Comparison of ENCODE assay signal across 12 mouse cellular contexts in genomic region chr13:41403838-41404237, GRCm38 (mm10).
DNase-seq lines count a peak whose midpoint lies in the region; ATAC-seq and TF ChIP-seq lines count a peak whose summit lies in the region.
"Had no signal": no experiment of that assay in that cellular context is flagged by ENCODE, and none has a peak within 500 bp of the region (broad histone marks: within the 10 kb centered on the region; RNA-seq: fewer than 3 reads in every experiment).

No protein-coding gene starts in this region.

- TF ChIP-seq RAD21 in CH12.LX (IDR thresholded peaks at IDR 0.05; ENCODE audit: low read depth, low read length): no peak

- H3K36me3 ChIP-seq in CH12.LX (replicated peaks in 1 of 2; ENCODE audit: control insufficient read depth in 1 of 2, insufficient read depth in 1 of 2, low read length in 1 of 2): peaks cover 19 to 56% of the 10 kb centered on the region in 2 experiments
- H3K36me3 ChIP-seq in lung, embryonic 16.5 days (ENCODE audit: control insufficient read depth, insufficient read depth, low read length): no peaks in the 10 kb centered on the region
- no peaks in the 10 kb centered on the region for H3K36me3 ChIP-seq in hindbrain, embryonic 11.5 days (ENCODE audit: control insufficient read depth, insufficient read depth, low read length)
- H3K36me3 ChIP-seq: forebrain, embryonic 12.5 days; midbrain, embryonic 13.5 days had no signal

- 0 out of 2 replicates have a peak overlapping the region, but pooled peaks have one; percentile 6 for H3K27ac ChIP-seq in CH12.LX (ENCODE audit: insufficient read depth, low read depth)
- 0 out of 2 replicates have a peak overlapping the region, but pooled peaks have one; percentile 29 for H3K27ac ChIP-seq in lung, embryonic 16.5 days (ENCODE audit: low read length)
- H3K27ac ChIP-seq in hindbrain, embryonic 11.5 days (ENCODE audit: low read depth, low read length): no peak overlapping the region
- H3K27ac ChIP-seq: forebrain, embryonic 12.5 days; midbrain, embryonic 13.5 days had no signal

- no peak overlapping the region for H3K4me3 ChIP-seq in CH12.LX (replicated peaks in 1 of 3; ENCODE audit: low read depth in 2 of 3, low read length in 2 of 3, poor library complexity in 1 of 3)
- no peak overlapping the region for H3K4me3 ChIP-seq in lung, embryonic 16.5 days (ENCODE audit: low read length)
- no peak overlapping the region for H3K4me3 ChIP-seq in hindbrain, embryonic 11.5 days (ENCODE audit: low read depth, low read length)
- H3K4me3 ChIP-seq: forebrain, embryonic 12.5 days; midbrain, embryonic 13.5 days had no signal

- H3K27me3 ChIP-seq in CH12.LX (replicated peaks): no peaks in the 10 kb centered on the region
- no peaks in the 10 kb centered on the region for H3K27me3 ChIP-seq in lung, embryonic 16.5 days (ENCODE audit: control insufficient read depth, insufficient read depth, low read depth, low read length)
- no peaks in the 10 kb centered on the region for H3K27me3 ChIP-seq in hindbrain, embryonic 11.5 days (ENCODE audit: control insufficient read depth, insufficient read depth, low read length)
- H3K27me3 ChIP-seq: forebrain, embryonic 12.5 days; midbrain, embryonic 13.5 days had no signal

- in situ Hi-C loops in CH12.LX (cut with MboI; ENCODE audit: low pct_ligation_motif_present, low pct_unique_long_range_greater_than_20kb, low sequenced_read_pairs): no loop called here

- H3K9me3 ChIP-seq in CH12.LX (replicated peaks; ENCODE audit: low read length): peaks cover 9% of the 10 kb centered on the region
- H3K9me3 ChIP-seq in lung, embryonic 16.5 days (ENCODE audit: control insufficient read depth, low read length): no peaks in the 10 kb centered on the region
- no peaks in the 10 kb centered on the region for H3K9me3 ChIP-seq in hindbrain, embryonic 11.5 days (ENCODE audit: control insufficient read depth, low read length)
- H3K9me3 ChIP-seq: forebrain, embryonic 12.5 days; midbrain, embryonic 13.5 days had no signal

- dilution Hi-C loops in CH12.LX (cut with MboI; ENCODE audit: extremely low pct_ligation_motif_present, extremely low pct_unique_long_range_greater_than_20kb, low sequenced_read_pairs): no loop called here

- no peak overlapping the region for H3K4me2 ChIP-seq in CH12.LX (ENCODE audit: insufficient read depth, low read depth, poor library complexity, severe bottlenecking)
- no peak overlapping the region for H3K4me2 ChIP-seq in lung, embryonic 16.5 days (ENCODE audit: low read depth, low read length)
- no peak overlapping the region for H3K4me2 ChIP-seq in hindbrain, embryonic 11.5 days (replicated peaks; ENCODE audit: low read depth, low read length)
- H3K4me2 ChIP-seq: forebrain, embryonic 12.5 days; midbrain, embryonic 13.5 days had no signal

- no peak for TF ChIP-seq EP300 in CH12.LX (IDR thresholded peaks at IDR 0.05; ENCODE audit: low read length)

- no peaks in the 10 kb centered on the region for H3K79me2 ChIP-seq in CH12.LX (replicated peaks; ENCODE audit: control insufficient read depth, extremely low read depth, insufficient read depth, poor library complexity, severe bottlenecking)

- WGBS in lung, embryonic 16.5 days: 48% methylated on average over 6 of the region's 6 CpGs
- WGBS in hindbrain, embryonic 11.5 days: 89% methylated on average over 6 of the region's 6 CpGs

- no peak overlapping the region for H3K9ac ChIP-seq in CH12.LX (ENCODE audit: insufficient read depth, low read depth)
- no peak overlapping the region for H3K9ac ChIP-seq in lung, embryonic 16.5 days (ENCODE audit: low read length)
- H3K9ac ChIP-seq in hindbrain, embryonic 11.5 days (ENCODE audit: low read depth, low read length): no peak overlapping the region
- H3K9ac ChIP-seq: forebrain, embryonic 12.5 days; midbrain, embryonic 13.5 days had no signal

- intact Hi-C loops in heart, postnatal 14 days (cut with DNase I): no loop called here

- DNase-seq in 3T3-L1 (ENCODE audit: low read depth, low spot score): peak; percentile 90
- DNase-seq in CH12.LX (ENCODE audit: extremely low read depth): no peak
- peak; percentile 27 to 40 for DNase-seq in heart, postnatal 14 days
- no peak for DNase-seq in right cerebral cortex, adult 18-20 months
- no peak for DNase-seq in hindbrain, embryonic 11.5 days (ENCODE audit: low spot score)
- DNase-seq: cerebellum, postnatal 10 days; kidney, postnatal 14 days; right cerebral cortex, postnatal 14 days had no signal

- no peak for TF ChIP-seq POLR2A in CH12.LX (IDR thresholded peaks at IDR 0.05; ENCODE audit: low read depth, low read length)

- peak; percentile 93 for ATAC-seq in lung, embryonic 16.5 days (ENCODE audit: low read depth)
- no peak for ATAC-seq in frontal cortex, adult (ENCODE audit: low TSS enrichment)
- no peak for ATAC-seq in hindbrain, embryonic 11.5 days (ENCODE audit: low FRiP score)
- ATAC-seq: midbrain, embryonic 13.5 days had no signal

- TF ChIP-seq CTCF in CH12.LX (conservative IDR thresholded peaks at IDR 0.05 in 1 of 2, IDR thresholded peaks at IDR 0.05 in 1 of 2; ENCODE audit: low read depth in 2 of 2, low read length in 2 of 2): no peak

- H3K4me1 ChIP-seq in CH12.LX (ENCODE audit: control insufficient read depth in 1 of 2, insufficient read depth in 2 of 2): peaks cover 27 to 67% of the 10 kb centered on the region in 2 experiments
- peaks cover 11% of the 10 kb centered on the region for H3K4me1 ChIP-seq in lung, embryonic 16.5 days (replicated peaks; ENCODE audit: control insufficient read depth, insufficient read depth, low read length)
- no peaks in the 10 kb centered on the region for H3K4me1 ChIP-seq in hindbrain, embryonic 11.5 days (replicated peaks; ENCODE audit: control insufficient read depth, insufficient read depth, low read length)
- H3K4me1 ChIP-seq: forebrain, embryonic 12.5 days; midbrain, embryonic 13.5 days had no signal

TF ChIP-seq in CH12.LX, 34 proteins besides CTCF, POLR2A, EP300 and RAD21:
- TF ChIP-seq UBTF (IDR thresholded peaks at IDR 0.05; ENCODE audit: low read depth, low read length): no peak
- TF ChIP-seq POLR2AphosphoS2 (IDR thresholded peaks at IDR 0.05; ENCODE audit: low read depth, low read length): no peak
- TF ChIP-seq NELFE (IDR thresholded peaks at IDR 0.05; ENCODE audit: low read depth, low read length): no peak
- TF ChIP-seq MAFK (IDR thresholded peaks at IDR 0.05; ENCODE audit: insufficient replicate concordance, low read length): no peak
- no peak for TF ChIP-seq USF2 (conservative IDR thresholded peaks at IDR 0.05; ENCODE audit: low read depth, low read length)
- no peak for TF ChIP-seq MEF2A (IDR thresholded peaks at IDR 0.05; ENCODE audit: borderline replicate concordance, low read depth, low read length)
- no peak for TF ChIP-seq ZKSCAN1 (IDR thresholded peaks at IDR 0.05; ENCODE audit: borderline replicate concordance, low read depth, low read length)
- TF ChIP-seq KAT2A (IDR thresholded peaks at IDR 0.05; ENCODE audit: insufficient replicate concordance, low read length): no peak
- no peak for TF ChIP-seq ETS1 (conservative IDR thresholded peaks at IDR 0.05; ENCODE audit: low read depth, low read length)
- no peak for TF ChIP-seq MAZ (IDR thresholded peaks at IDR 0.05; ENCODE audit: low read depth, low read length)
- no peak for TF ChIP-seq ZMIZ1 (IDR thresholded peaks at IDR 0.05; ENCODE audit: low read depth, low read length)
- no peak for TF ChIP-seq HCFC1 (IDR thresholded peaks at IDR 0.05; ENCODE audit: low read depth, low read length)
- no peak for TF ChIP-seq ELF1 (IDR thresholded peaks at IDR 0.05; ENCODE audit: low read depth, low read length)
- TF ChIP-seq ZNF384 (IDR thresholded peaks at IDR 0.05; ENCODE audit: low read depth, low read length): no peak
- no peak for TF ChIP-seq USF1 (IDR thresholded peaks at IDR 0.05; ENCODE audit: low read depth, low read length)
- no peak for TF ChIP-seq PAX5 (IDR thresholded peaks at IDR 0.05; ENCODE audit: low read length)
- TF ChIP-seq SIN3A (IDR thresholded peaks at IDR 0.05; ENCODE audit: low read length): no peak
- TF ChIP-seq NRF1 (IDR thresholded peaks at IDR 0.05; ENCODE audit: low read depth, low read length): no peak
- TF ChIP-seq RCOR1 (conservative IDR thresholded peaks at IDR 0.05; ENCODE audit: low read depth, low read length): no peak
- no peak for TF ChIP-seq MYC (IDR thresholded peaks at IDR 0.05; ENCODE audit: low read depth, low read length)

Comparison
In these comparisons a context has a peak if more than half of its experiments do, and no peak if none do; other contexts are left out.
1. DNase-seq: peak in 3T3-L1 (single experiment) and heart, postnatal 14 days (2 of 2); none in CH12.LX (single experiment), right cerebral cortex, adult 18-20 months (single experiment) and hindbrain, embryonic 11.5 days (single experiment).